Mouse (Mus musculus): ENCODE results near the gene Olfr1032. TPM values are rescaled to one million over a fixed set of nuclear protein-coding genes. Genes with fewer than 3 reads are reported as not detected.
"Not testable (repeated sequence)": the region's sequence is repeated elsewhere in the genome, so short reads cannot be mapped to it uniquely, and the experiment has no call there.

The Olfr1032 gene
- polyA plus RNA-seq (2014; fragmentation: Nextera tagmentation; extraction: Ambion mirVana), result not detected in 2 replicates

- DNase-seq (ENCODE audit: low spot score), result no peak
- Histone ChIP-seq H3K27ac (replicated peaks; ENCODE audit: low read depth, low read length) (no peak within 1 kb of the TSS), H3K9me3 (replicated peaks; ENCODE audit: control insufficient read depth, low read length) (no peaks in the 10 kb centered on the region), H3K9ac (replicated peaks; ENCODE audit: low read length) (no peak within 1 kb of the TSS), H3K4me2 (ENCODE audit: low read depth, low read length) (no peak within 1 kb of the TSS), H3K4me3 (ENCODE audit: low read depth, low read length) (no peak within 1 kb of the TSS), H3K36me3 (replicated peaks; ENCODE audit: control insufficient read depth, insufficient read depth, low read depth, low read length) (no peaks in the 10 kb centered on the region), H3K27me3 (ENCODE audit: control insufficient read depth, insufficient read depth, low read length) (no peaks in the 10 kb centered on the region), H3K4me1 (ENCODE audit: control insufficient read depth, insufficient read depth, low read length) (no peaks in the 10 kb centered on the region)
- WGBS, result 87% methylated on average over 7 of the region's 7 CpGs
- ATAC-seq (replicated peaks; ENCODE audit: insufficient number of reproducible peaks, low FRiP score, low TSS enrichment, low read depth), result no peak
Observed at GRCm38 (mm10) chr2:86005240-86005639, at the start of gene Olfr1032. Gene Olfr1032, plus strand, starts transcription at chr2:86005540.

DNA sequence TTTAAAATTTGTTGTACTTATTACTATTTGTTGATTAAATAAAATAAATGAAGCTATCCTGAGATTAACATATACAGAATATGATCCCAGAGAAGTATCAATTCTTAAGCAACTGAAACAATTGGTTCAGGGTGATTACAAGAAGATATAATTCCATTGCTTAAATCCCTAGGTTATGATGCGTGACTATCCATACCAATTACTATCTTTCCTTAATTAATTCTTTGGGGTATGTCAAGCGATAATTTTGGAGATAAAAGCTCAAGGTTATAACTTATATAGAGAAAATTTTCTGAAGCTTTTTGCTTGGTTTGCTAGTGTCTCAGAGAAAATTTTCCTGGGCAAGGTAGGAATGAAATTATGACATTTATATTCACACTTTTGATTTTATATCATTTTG is 31.7 kb upstream of the Olfr1032 start, which contains the start of gene Olfr1029:
TSS of gene Olfr1029 (plus strand) at position 301 of the 400 bp plus-strand sequence.
- H3K36me3 ChIP-seq (replicated peaks; ENCODE audit: control insufficient read depth, insufficient read depth, low read depth, low read length), result no peaks in the 10 kb centered on the region
- DNase-seq (ENCODE audit: low spot score) (no peak), ATAC-seq (replicated peaks; ENCODE audit: insufficient number of reproducible peaks, low FRiP score, low TSS enrichment, low read depth) (no peak)
- H3K9ac ChIP-seq (replicated peaks; ENCODE audit: low read length), result no peak within 1 kb of the TSS
- H3K4me2 ChIP-seq (ENCODE audit: low read depth, low read length), result no peak within 1 kb of the TSS
- H3K27ac ChIP-seq (replicated peaks; ENCODE audit: low read depth, low read length), result no peak within 1 kb of the TSS
- H3K4me3 ChIP-seq (ENCODE audit: low read depth, low read length), result no peak within 1 kb of the TSS
- H3K9me3 ChIP-seq (replicated peaks; ENCODE audit: control insufficient read depth, low read length), result no peaks in the 10 kb centered on the region
- WGBS, result 85% methylated on average over 2 of the region's 2 CpGs
- no peaks in the 10 kb centered on the region for H3K4me1 ChIP-seq (ENCODE audit: control insufficient read depth, insufficient read depth, low read length)
- no peaks in the 10 kb centered on the region for H3K27me3 ChIP-seq (ENCODE audit: control insufficient read depth, insufficient read depth, low read length)

DNA sequence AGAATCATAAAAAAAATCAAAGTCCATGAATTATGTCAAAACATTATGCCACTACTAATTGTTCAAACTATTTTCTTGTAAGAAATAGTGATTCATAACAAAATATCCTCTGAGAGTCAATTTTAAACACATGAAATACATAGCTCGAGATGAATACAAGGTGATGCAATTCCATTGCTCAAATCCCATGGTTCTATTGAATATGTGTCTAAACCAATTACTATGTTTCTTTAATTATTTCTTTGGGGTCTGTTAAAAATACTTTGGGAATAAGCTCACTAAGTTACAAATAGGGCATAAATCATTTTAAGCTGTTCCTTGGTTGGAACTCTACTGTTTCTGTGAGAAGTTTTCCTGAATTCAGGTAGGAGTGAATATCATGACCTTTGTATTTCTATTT is 26.4 kb upstream of the Olfr1032 start, which contains the start of gene Olfr1030:
TSS of gene Olfr1030 (plus strand) at position 301 of the 400 bp plus-strand sequence.
- no peaks in the 10 kb centered on the region for H3K4me1 ChIP-seq (ENCODE audit: control insufficient read depth, insufficient read depth, low read length)
- no peaks in the 10 kb centered on the region for H3K36me3 ChIP-seq (replicated peaks; ENCODE audit: control insufficient read depth, insufficient read depth, low read depth, low read length)
- 80% methylated on average over 1 of the region's 1 CpGs for WGBS
- H3K27ac ChIP-seq (replicated peaks; ENCODE audit: low read depth, low read length), result no peak within 1 kb of the TSS
- no peak within 1 kb of the TSS for H3K4me2 ChIP-seq (ENCODE audit: low read depth, low read length)
- no peak for ATAC-seq (replicated peaks; ENCODE audit: insufficient number of reproducible peaks, low FRiP score, low TSS enrichment, low read depth)
- H3K9ac ChIP-seq (replicated peaks; ENCODE audit: low read length), result no peak within 1 kb of the TSS
- no peak within 1 kb of the TSS for H3K4me3 ChIP-seq (ENCODE audit: low read depth, low read length)
- no peaks in the 10 kb centered on the region for H3K27me3 ChIP-seq (ENCODE audit: control insufficient read depth, insufficient read depth, low read length)
- DNase-seq (ENCODE audit: low spot score), result no peak
- no peaks in the 10 kb centered on the region for H3K9me3 ChIP-seq (replicated peaks; ENCODE audit: control insufficient read depth, low read length)

DNA sequence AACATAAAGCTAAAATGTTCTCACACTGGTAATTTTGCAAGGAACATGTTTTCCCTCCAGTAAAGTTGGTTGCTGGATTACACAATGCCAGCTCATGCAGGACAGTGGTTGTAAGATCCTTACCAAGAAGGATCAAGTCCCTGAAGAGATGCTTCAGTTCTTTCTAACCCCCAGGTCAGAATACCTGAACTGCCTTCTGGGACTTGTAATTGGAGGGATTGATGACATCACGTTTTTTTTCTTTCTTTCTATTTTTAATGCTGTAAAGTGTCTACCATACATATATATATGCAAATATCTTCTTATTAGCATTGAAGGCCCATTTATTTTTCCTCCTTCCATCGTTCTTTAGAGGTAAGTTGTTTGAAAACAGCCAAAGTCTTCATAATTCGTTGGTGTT is 15.3 kb upstream of the Olfr1032 start, which contains the start of gene Olfr1031:
TSS of gene Olfr1031 (plus strand) at position 301 of the 400 bp plus-strand sequence.
- 66% methylated on average over 3 of the region's 3 CpGs for WGBS
- Histone ChIP-seq H3K9me3 (replicated peaks; ENCODE audit: control insufficient read depth, low read length) (no peaks in the 10 kb centered on the region), H3K9ac (replicated peaks; ENCODE audit: low read length) (no peak within 1 kb of the TSS), H3K4me1 (ENCODE audit: control insufficient read depth, insufficient read depth, low read length) (no peaks in the 10 kb centered on the region), H3K36me3 (replicated peaks; ENCODE audit: control insufficient read depth, insufficient read depth, low read depth, low read length) (no peaks in the 10 kb centered on the region), H3K27me3 (ENCODE audit: control insufficient read depth, insufficient read depth, low read length) (no peaks in the 10 kb centered on the region), H3K4me2 (ENCODE audit: low read depth, low read length) (no peak within 1 kb of the TSS), H3K27ac (replicated peaks; ENCODE audit: low read depth, low read length) (no peak within 1 kb of the TSS), H3K4me3 (ENCODE audit: low read depth, low read length) (no peak within 1 kb of the TSS)
- ATAC-seq (replicated peaks; ENCODE audit: insufficient number of reproducible peaks, low FRiP score, low TSS enrichment, low read depth), result no peak
- no peak for DNase-seq (ENCODE audit: low spot score)

GRCm38 (mm10) chr2:86020406-86020805 is 15.1 kb downstream of the Olfr1032 start, which contains the start of gene Olfr1033:
Gene Olfr1033, plus strand, starts transcription at chr2:86020633.
- not testable (repeated sequence) for H3K36me3 ChIP-seq (replicated peaks; ENCODE audit: control insufficient read depth, insufficient read depth, low read depth, low read length); H3K27me3 ChIP-seq (ENCODE audit: control insufficient read depth, insufficient read depth, low read length); H3K9ac ChIP-seq (replicated peaks; ENCODE audit: low read length); ATAC-seq (replicated peaks; ENCODE audit: insufficient number of reproducible peaks, low FRiP score, low TSS enrichment, low read depth); H3K27ac ChIP-seq (replicated peaks; ENCODE audit: low read depth, low read length); H3K9me3 ChIP-seq (replicated peaks; ENCODE audit: control insufficient read depth, low read length); H3K4me1 ChIP-seq (ENCODE audit: control insufficient read depth, insufficient read depth, low read length)
- H3K4me2 ChIP-seq (ENCODE audit: low read depth, low read length), result peak within 1 kb of the TSS; percentile 25
- peak within 1 kb of the TSS; percentile 15; the same call in 1 of the 2 replicates for H3K4me3 ChIP-seq (ENCODE audit: low read depth, low read length)
- DNase-seq (ENCODE audit: low spot score), result peak; percentile 47
- 1% methylated on average over 10 of the region's 11 CpGs for WGBS

GRCm38 (mm10) chr2:86021518-86021917 is 16.2 kb downstream of the Olfr1032 start:
- H3K4me3 ChIP-seq (ENCODE audit: low read depth, low read length); H3K4me1 ChIP-seq (ENCODE audit: control insufficient read depth, insufficient read depth, low read length); H3K4me2 ChIP-seq (ENCODE audit: low read depth, low read length); H3K27ac ChIP-seq (replicated peaks; ENCODE audit: low read depth, low read length); H3K9ac ChIP-seq (replicated peaks; ENCODE audit: low read length); DNase-seq (ENCODE audit: low spot score); H3K27me3 ChIP-seq (ENCODE audit: control insufficient read depth, insufficient read depth, low read length); ATAC-seq (replicated peaks; ENCODE audit: insufficient number of reproducible peaks, low FRiP score, low TSS enrichment, low read depth); H3K9me3 ChIP-seq (replicated peaks; ENCODE audit: control insufficient read depth, low read length); H3K36me3 ChIP-seq (replicated peaks; ENCODE audit: control insufficient read depth, insufficient read depth, low read depth, low read length): not testable (repeated sequence)
- 80% methylated on average over 3 of the region's 9 CpGs for WGBS

GRCm38 (mm10) chr2:86045561-86045960 is 40.2 kb downstream of the Olfr1032 start, which contains the start of gene Olfr1034:
Gene Olfr1034, plus strand, starts transcription at chr2:86045861.
- no peaks in the 10 kb centered on the region for H3K4me1 ChIP-seq (ENCODE audit: control insufficient read depth, insufficient read depth, low read length)
- H3K9ac ChIP-seq (replicated peaks; ENCODE audit: low read length), result no peak within 1 kb of the TSS
- H3K4me2 ChIP-seq (ENCODE audit: low read depth, low read length), result no peak within 1 kb of the TSS
- H3K27me3 ChIP-seq (ENCODE audit: control insufficient read depth, insufficient read depth, low read length), result no peaks in the 10 kb centered on the region
- ATAC-seq (replicated peaks; ENCODE audit: insufficient number of reproducible peaks, low FRiP score, low TSS enrichment, low read depth) (no peak), DNase-seq (ENCODE audit: low spot score) (no peak)
- no peaks in the 10 kb centered on the region for H3K9me3 ChIP-seq (replicated peaks; ENCODE audit: control insufficient read depth, low read length)
- no peak within 1 kb of the TSS for H3K27ac ChIP-seq (replicated peaks; ENCODE audit: low read depth, low read length)
- no peaks in the 10 kb centered on the region for H3K36me3 ChIP-seq (replicated peaks; ENCODE audit: control insufficient read depth, insufficient read depth, low read depth, low read length)
- no peak within 1 kb of the TSS for H3K4me3 ChIP-seq (ENCODE audit: low read depth, low read length)

GRCm38 (mm10) chr2:86050777-86051176 is 45.4 kb downstream of the Olfr1032 start:
- H3K27me3 ChIP-seq (ENCODE audit: control insufficient read depth, insufficient read depth, low read length); H3K27ac ChIP-seq (replicated peaks; ENCODE audit: low read depth, low read length); H3K4me2 ChIP-seq (ENCODE audit: low read depth, low read length); H3K9me3 ChIP-seq (replicated peaks; ENCODE audit: control insufficient read depth, low read length); ATAC-seq (replicated peaks; ENCODE audit: insufficient number of reproducible peaks, low FRiP score, low TSS enrichment, low read depth); H3K9ac ChIP-seq (replicated peaks; ENCODE audit: low read length); H3K4me1 ChIP-seq (ENCODE audit: control insufficient read depth, insufficient read depth, low read length); DNase-seq (ENCODE audit: low spot score); H3K36me3 ChIP-seq (replicated peaks; ENCODE audit: control insufficient read depth, insufficient read depth, low read depth, low read length); H3K4me3 ChIP-seq (ENCODE audit: low read depth, low read length): not testable (repeated sequence)

All from embryonic facial prominence, embryonic 11.5 days (tissue).